Mouse (Mus musculus): ENCODE measurements around the gene Pik3ap1.
"Not testable (repeated sequence)": the region's sequence is repeated elsewhere in the genome, so short reads cannot be mapped to it uniquely, and the experiment has no call there.

Pik3ap1 gene

GRCm38 (mm10) chr19:41332228-41332627, 52.7 kb downstream of the Pik3ap1 start:
- DNase-seq (ENCODE audit: low read depth, low spot score): no peak

GRCm38 (mm10) chr19:41330401-41330800, 54.5 kb downstream of the Pik3ap1 start:
- no peak for DNase-seq (ENCODE audit: low read depth, low spot score)

GRCm38 (mm10) chr19:41329961-41330360, 54.9 kb downstream of the Pik3ap1 start:
- DNase-seq (ENCODE audit: low read depth, low spot score): no peak

GRCm38 (mm10) chr19:41328743-41329142, 56.2 kb downstream of the Pik3ap1 start:
- DNase-seq (ENCODE audit: low read depth, low spot score): no peak

DNA sequence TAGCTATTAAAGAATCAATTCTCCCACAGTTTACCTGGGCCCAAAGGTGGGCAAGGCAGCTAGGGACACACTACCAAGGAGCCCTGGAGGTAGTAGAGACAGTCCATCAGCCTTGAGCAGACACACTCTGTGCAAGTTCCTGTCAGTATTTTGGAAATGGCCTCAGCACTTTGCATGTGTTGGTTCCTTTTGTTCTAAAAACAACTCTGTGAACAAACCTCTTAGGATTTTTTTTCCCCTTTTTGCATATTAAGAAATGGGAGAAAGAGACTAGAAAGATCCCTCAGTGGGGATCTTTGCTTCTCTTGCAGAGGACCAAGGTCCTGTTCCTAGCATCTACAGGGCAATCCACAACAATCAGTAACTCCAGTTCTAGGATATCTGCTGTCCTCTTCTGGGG, 61.1 kb downstream of the Pik3ap1 start:
- no peak for DNase-seq (ENCODE audit: low read depth, low spot score)

GRCm38 (mm10) chr19:41323125-41323524, 61.8 kb downstream of the Pik3ap1 start:
- no peak for DNase-seq (ENCODE audit: low read depth, low spot score)

DNA sequence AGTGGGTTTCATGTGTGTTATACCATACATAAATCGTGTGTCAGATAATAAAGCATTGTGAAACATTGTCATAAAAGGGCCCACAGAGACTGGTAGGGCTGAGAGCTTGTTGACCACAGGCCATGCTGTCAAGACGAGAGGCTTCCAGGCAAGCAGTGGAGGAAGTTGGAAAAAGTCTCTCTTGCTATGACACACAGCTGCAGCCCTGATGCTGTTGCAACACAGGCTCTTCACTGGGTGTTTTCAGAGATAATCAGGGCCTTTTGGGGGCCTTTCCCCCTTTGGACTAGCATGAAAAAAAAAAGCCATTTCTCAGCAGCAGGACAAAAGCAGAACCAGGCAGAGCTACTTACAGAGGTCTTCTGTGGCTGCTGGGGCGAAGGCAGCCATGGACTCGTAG, 63.8 kb downstream of the Pik3ap1 start:
- DNase-seq (ENCODE audit: low read depth, low spot score): no peak

DNA sequence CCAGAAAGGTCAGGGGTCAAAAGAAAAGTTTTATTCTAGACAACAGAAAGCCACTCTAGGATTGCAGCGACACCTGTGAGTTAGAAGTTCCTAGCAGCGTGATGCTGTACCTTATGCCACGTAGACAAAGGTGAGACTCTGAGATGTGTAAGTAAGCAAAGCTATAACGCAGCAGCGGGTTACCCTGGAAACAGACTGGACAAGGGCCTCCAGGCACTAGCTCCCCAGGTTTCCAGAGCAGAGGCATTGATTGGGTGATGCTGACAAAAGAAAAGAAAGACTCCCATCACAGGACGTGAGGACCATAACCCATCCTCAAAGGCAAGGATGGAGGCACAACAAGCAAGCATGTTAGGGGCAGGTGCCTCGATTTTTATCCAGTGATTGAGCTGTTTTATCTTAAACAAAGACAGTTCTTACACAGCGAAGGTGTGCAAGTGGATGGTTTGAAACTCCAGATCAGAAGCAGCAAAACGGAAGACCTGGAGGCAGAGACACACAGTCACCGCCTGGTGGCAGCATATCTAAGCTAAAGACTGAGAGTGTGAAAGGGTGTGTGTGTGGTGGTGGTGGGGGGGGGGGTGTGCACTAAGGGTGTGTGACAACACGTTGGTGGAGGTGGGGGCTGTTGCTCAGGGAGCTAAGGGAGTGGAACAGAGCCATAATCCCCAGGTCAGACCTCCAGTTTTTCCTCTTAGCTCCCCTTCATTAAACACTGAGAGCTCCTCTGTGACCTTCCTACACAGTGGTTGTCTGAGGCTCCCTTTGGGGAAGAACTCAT, 67.4 kb downstream of the Pik3ap1 start:
- DNase-seq (ENCODE audit: low read depth, low spot score): peak; percentile 43

- no peak for DNase-seq (ENCODE audit: low read depth, low spot score)
Measured at GRCm38 (mm10) chr19:41314696-41315095, 70.2 kb downstream of the Pik3ap1 start.

- no peak for DNase-seq (ENCODE audit: low read depth, low spot score)
Measured at GRCm38 (mm10) chr19:41313663-41314062, 71.2 kb downstream of the Pik3ap1 start.

DNA sequence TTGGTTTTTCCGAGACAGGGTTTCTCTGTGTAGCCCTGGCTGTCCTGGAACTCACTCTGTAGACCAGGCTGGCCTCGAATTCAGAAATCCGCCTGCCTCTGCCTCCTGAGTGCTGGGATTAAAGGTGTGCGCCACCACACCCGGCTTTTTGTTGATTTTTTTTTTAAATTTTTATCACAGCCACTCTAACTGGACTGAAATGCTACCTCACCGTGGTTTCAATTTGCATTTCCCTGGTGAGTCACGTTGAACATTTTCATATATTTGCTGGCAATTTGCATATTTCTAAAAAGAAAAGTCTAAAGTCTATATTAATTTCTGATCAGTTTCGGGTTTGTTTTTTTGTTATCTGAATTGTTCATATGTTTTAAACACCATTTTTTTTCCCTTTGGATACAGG, 72.3 kb downstream of the Pik3ap1 start:
- not testable (repeated sequence) for DNase-seq (ENCODE audit: low read depth, low spot score)

DNA sequence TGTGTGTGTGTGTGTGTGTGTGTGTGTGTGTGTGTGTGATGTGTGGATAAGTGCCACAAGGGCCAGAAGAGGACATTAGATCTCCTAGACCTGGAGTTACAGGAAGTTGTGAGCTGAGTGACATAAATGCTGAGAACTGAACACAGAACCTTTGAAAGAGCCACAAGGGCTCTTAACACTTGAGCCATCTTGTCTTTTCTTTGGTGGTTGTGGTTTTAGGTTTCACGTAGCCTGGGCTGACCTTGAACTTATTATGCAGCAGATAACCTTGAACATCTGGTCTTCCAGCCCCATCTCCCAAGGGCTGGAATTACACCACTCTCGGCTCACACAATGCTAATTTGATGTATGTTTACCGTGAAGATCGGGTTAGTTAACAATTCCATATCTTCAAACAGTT, 72.9 kb downstream of the Pik3ap1 start:
- no peak for DNase-seq (ENCODE audit: low read depth, low spot score)

- DNase-seq (ENCODE audit: low read depth, low spot score): peak; percentile 63
Measured at GRCm38 (mm10) chr19:41310971-41311703, 73.8 kb downstream of the Pik3ap1 start.

- no peak for DNase-seq (ENCODE audit: low read depth, low spot score)
Measured at GRCm38 (mm10) chr19:41303933-41304332, 81.0 kb downstream of the Pik3ap1 start.

DNA sequence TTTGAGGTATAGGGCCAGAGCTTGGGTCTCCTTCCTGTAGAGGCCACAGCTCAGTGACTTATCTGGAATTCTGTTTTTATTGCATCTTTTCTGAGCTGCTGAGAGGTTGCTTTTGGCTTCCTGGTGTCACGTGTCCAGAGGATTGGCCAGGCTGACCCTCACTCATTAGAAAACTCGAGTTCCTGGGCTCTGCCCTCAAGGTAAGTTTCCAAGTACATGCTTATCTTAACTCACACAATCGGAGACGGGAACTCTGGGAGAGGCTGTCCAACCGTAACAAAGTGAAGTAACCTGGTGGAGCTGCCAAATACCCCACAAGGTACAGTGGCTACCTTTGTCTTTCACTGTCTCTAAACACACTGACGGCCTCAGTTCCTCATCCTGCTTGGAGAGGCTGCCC, 81.5 kb downstream of the Pik3ap1 start:
- no peak for DNase-seq (ENCODE audit: low read depth, low spot score)

- DNase-seq (ENCODE audit: low read depth, low spot score): no peak
Measured at GRCm38 (mm10) chr19:41301856-41302255, 83.0 kb downstream of the Pik3ap1 start.

DNA sequence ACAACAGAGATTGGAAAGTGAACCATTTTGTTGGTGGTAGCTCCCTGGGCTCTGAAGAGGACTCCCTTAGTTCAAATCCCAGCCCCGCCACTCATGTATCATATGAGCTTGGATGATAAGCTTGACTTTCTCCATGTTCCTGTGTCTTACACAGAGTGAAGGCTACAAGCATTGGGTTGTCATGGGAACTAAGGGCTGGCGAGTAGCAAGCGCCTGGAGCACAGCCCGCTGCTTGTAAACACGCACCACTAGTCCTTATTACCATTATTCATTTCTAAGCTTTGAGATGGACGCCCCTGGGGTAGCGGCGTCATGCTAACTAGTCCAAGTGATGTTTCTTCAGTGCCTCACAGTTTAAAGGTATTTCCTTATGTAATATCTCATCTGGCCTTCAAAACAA, 85.5 kb downstream of the Pik3ap1 start:
- no peak for DNase-seq (ENCODE audit: low read depth, low spot score)

DNA sequence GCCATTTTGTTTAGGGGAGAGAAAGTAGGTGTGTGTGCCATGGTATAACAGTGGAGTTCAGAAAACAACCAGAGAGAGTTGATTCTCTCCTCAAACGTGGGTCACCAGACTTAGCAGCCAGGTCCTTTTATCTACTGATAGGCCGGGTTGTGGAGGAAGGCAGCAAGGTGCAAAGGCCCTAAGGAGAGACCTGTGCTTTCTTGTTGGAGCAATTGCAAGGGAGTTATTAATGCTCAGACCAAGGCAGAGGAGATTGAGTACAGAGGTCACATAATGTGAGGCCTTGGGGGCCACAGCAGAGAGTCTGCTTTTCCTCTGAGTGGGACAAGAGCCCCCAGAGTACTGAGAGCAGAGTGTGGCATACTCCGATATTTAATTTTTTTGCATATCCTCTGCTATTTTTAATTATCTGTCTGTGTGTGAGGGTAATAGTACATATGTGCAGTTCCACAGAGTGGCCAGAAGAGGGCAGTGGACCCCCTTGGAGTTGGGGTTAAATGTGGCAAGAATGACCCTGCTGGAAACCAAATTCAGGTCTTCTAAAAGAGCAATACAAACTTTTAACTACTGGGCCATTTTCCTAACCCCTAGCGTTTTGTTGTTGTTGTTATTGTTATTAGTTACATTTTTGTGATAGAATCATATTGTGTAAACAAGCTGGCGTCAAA, 93.8 kb downstream of the Pik3ap1 start:
- DNase-seq (ENCODE audit: low read depth, low spot score): no peak

DNA sequence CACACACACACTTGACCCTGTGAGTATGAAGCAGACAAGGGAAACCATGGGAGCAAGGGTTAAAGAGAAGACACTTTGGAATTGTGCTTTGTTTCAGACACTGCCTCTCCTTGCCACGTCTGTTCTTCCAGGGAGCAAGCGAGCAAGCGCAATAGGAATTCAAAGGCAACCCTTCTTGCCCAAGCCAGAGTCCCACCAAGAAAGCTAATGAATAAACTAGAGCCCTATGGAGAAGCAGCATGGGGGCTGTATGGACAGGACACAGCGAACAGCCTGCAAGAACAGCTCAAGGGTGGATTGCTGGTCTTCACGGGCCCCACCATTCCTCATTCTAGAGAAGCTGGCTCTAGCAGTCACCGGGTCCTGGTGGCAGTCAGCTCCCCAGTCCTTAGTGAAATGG, 96.3 kb downstream of the Pik3ap1 start:
- DNase-seq (ENCODE audit: low read depth, low spot score): no peak

DNA sequence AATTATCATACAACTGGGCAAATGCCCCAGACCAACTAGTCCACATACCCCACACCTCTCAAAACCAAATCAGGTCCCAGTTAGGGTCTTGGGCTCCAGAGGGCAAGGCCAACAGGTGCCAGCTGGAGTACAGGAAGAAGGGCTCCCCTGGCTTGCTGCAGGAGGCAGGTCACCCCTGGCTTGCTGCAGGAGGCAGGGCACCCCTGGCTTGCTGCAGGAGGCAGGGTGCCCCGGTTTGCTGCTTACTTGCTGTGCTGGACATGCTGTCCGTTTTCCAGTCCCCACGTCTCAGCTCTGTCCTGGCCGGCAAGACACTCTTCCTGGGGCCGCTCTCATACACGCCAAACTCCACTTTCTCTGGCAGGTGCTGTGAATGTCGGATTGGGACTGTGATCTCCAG, 97.7 kb downstream of the Pik3ap1 start:
- DNase-seq (ENCODE audit: low read depth, low spot score): no peak

DNA sequence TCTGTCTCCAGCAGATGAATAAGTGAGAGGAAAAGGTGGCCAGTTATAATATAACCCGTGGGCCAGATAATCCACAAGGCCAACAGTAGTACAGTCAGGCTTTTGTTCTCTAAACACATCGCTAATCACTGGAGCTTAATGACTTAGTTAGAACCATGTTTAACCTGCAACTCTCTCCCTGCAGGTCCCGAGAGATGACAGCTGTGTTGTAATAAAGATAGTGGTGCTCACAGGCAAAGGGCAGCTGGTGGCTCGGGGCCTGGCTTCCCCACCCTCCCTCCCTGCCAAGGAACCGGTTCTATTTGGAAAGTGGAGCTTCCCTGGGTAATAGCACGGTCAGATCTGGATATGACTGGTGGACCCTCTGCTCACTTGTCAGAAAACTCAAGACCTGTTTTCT, 100.4 kb downstream of the Pik3ap1 start:
- DNase-seq (ENCODE audit: low read depth, low spot score): no peak

DNA sequence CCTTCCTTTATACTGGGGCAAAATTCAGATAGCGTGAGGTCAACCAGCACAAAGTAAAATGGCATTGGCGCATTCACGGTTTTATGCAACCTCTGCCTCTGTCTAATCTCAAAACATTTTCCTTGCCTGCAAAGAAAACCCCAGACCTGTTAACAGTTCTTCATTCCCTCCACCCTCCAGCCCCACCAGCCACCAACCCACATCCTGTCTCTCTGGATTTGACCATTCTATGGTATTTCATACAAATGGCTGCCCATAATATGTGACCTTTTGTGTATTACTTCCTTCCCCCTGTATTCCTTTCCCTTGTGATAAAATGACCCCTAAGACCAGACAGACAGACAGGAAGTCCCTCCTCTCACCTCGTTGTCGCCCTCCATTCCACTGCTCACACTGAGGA, 102.2 kb downstream of the Pik3ap1 start:
- DNase-seq (ENCODE audit: low read depth, low spot score): no peak

GRCm38 (mm10) chr19:41282216-41282615, 102.7 kb downstream of the Pik3ap1 start:
- no peak for DNase-seq (ENCODE audit: low read depth, low spot score)

Measured in telencephalon, adult 2 months (tissue).